Mouse (Mus musculus): ENCODE results near the gene Gm10770. TPM values are rescaled to one million over a fixed set of nuclear protein-coding genes. Genes with fewer than 3 reads are reported as not detected.
"Not testable (repeated sequence)": the region's sequence is repeated elsewhere in the genome, so short reads cannot be mapped to it uniquely, and the experiment has no call there.

The Gm10770 gene
- polyA plus RNA-seq, 1 experiment, result not detected

DNA sequence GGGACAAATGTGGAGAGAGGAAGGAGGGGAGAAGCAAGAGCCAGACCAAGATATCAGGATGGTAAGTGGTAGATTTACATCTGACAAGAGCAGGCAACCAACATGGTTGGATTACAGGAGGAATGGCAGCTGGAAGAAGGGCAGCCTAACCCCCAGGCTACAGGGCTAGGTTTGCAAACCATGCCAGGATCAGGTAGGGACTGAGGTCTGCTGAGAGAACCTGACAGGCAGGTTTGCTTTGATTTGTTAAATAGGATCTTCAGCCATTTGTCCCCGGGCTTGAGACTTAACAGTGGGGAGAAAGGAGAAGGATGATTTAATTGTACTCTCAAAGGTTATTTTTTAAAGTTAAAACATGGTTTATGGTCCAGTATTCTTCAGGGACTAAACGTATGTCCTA lies 46.7 kb downstream of the Gm10770 start:
- Histone ChIP-seq H3K4me1 (ENCODE audit: control insufficient read depth, insufficient read depth, low read length) (no peaks in the 10 kb centered on the region; the same call in 1 of the 2 replicates), H3K4me3 (replicated peaks; ENCODE audit: insufficient read depth, low read depth, low read length) (no peak overlapping the region), H3K27me3 (ENCODE audit: control insufficient read depth, insufficient read depth, low read length) (no peaks in the 10 kb centered on the region), H3K27ac (ENCODE audit: insufficient read depth, low read length) (no peak overlapping the region)
- 90% methylated on average over 2 of the region's 2 CpGs for WGBS
- TF ChIP-seq CTCF (IDR thresholded peaks at IDR 0.05; ENCODE audit: borderline replicate concordance, insufficient read depth, low read depth, low read length) (no peak), POLR2A (IDR thresholded peaks at IDR 0.05; ENCODE audit: borderline replicate concordance, insufficient read depth, low read length) (no peak)
- DNase-seq, result no peak

DNA sequence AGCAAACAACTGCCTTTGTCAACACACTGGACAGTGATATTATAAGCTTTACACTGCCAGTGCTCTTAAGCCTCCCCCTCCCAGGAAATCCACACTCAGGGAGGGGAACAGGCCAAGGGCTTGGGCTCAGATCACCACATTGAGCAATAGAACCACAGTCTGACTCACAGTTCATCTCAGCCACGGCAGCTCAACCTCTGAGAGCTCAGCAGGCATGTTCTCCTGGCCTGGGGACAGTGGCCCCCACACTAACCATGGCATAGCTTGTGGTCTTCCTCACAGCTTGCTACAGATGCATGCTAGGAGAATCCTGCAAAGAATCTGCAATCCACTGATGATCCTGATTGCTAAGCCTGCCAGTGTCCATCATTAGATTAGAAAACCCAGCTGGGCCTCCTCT lies 47.5 kb downstream of the Gm10770 start:
- not testable (repeated sequence) for H3K27ac ChIP-seq (ENCODE audit: insufficient read depth, low read length); DNase-seq; H3K4me1 ChIP-seq (ENCODE audit: control insufficient read depth, insufficient read depth, low read length); H3K4me3 ChIP-seq (replicated peaks; ENCODE audit: insufficient read depth, low read depth, low read length); H3K27me3 ChIP-seq (ENCODE audit: control insufficient read depth, insufficient read depth, low read length)
- 88% methylated on average over 1 of the region's 1 CpGs for WGBS

Other genes with a start within 250 kb of the Gm10770 start
- 4.5 and 5.2 TPM in 2 replicates for gene Zfp120, start 43.0 kb downstream of the Gm10770 start, polyA plus RNA-seq (2012; rRNA removed)
- not detected in 2 replicates for gene Gm14139, start 2.1 kb upstream of the Gm10770 start, polyA plus RNA-seq (2012; rRNA removed)
- gene Zfp937, start 38.4 kb upstream of the Gm10770 start, polyA plus RNA-seq (2012; rRNA removed), result 2.4 and 2.5 TPM in 2 replicates
- gene Gm21994, start 75.9 kb upstream of the Gm10770 start, polyA plus RNA-seq (2012; rRNA removed), result 0.36 and 0.73 TPM in 2 replicates
- gene Gm14124, start 77.8 kb upstream of the Gm10770 start, polyA plus RNA-seq (2012; rRNA removed), result 0.03 TPM in 1 of 2 replicates, not detected in the other
- gene Gm10130, start 144.0 kb upstream of the Gm10770 start, polyA plus RNA-seq (2012; rRNA removed), result not detected in 2 replicates
- gene 3300002I08Rik, start 183.1 kb upstream of the Gm10770 start, polyA plus RNA-seq (2012; rRNA removed), result 3.6 and 4.5 TPM in 2 replicates

Measured in cerebellum, adult 2 months (tissue).